Mouse (Mus musculus): ENCODE results near the gene Scgb1a1.

Gene Scgb1a1

GRCm38 (mm10) chr19:9043123-9043522, 44.6 kb downstream of the Scgb1a1 start:
- DNase-seq (ENCODE audit: low spot score in 2 of 2): no peak

- no peak for DNase-seq (ENCODE audit: low spot score in 2 of 2)
Measured at GRCm38 (mm10) chr19:9041074-9041473, 46.7 kb downstream of the Scgb1a1 start.

- DNase-seq (ENCODE audit: low spot score in 2 of 2): no peak
Measured at GRCm38 (mm10) chr19:9040649-9041048, 47.1 kb downstream of the Scgb1a1 start.

- DNase-seq (ENCODE audit: low spot score in 2 of 2): no peak
Measured at GRCm38 (mm10) chr19:9039928-9040327, 47.8 kb downstream of the Scgb1a1 start.

GRCm38 (mm10) chr19:9039266-9039665, 48.5 kb downstream of the Scgb1a1 start:
- DNase-seq (ENCODE audit: low spot score in 2 of 2): no peak

GRCm38 (mm10) chr19:9038136-9038535, 49.6 kb downstream of the Scgb1a1 start:
- DNase-seq (ENCODE audit: low spot score in 2 of 2): no peak

- DNase-seq (ENCODE audit: low spot score in 2 of 2): no peak
Measured at GRCm38 (mm10) chr19:9035101-9035500, 52.7 kb downstream of the Scgb1a1 start.

GRCm38 (mm10) chr19:9034480-9034879, 53.3 kb downstream of the Scgb1a1 start:
- DNase-seq (ENCODE audit: low spot score in 2 of 2): no peak
